Mouse (Mus musculus) neural tube, embryonic 11.5 days (tissue): ENCODE measurements around the gene Adig. TPM values are rescaled to one million over a fixed set of nuclear protein-coding genes. Genes with fewer than 3 reads are reported as not detected.

Experiments
- ATAC-seq: fragments of 200-750 bp; cut with Nextera tagmentation; 2 replicates; pipeline ENCODE4 v1.8.0; 2017; ENCODE audit warnings: moderate number of reproducible peaks, mild to moderate bottlenecking, moderate TSS enrichment, moderate library complexity; ENCODE audit not compliant: insufficient read depth, low FRiP score, low TSS enrichment
- DNase-seq: peaks from one replicate; pipeline ENCODE4 v3.0.0-alpha.2; 2015; ENCODE audit warnings: low spot score
- H3K27ac ChIP-seq: fragments of 300-500 bp; sonication (generic); 2 replicates; pipeline ENCODE4 v1.5.1; 2014; ENCODE audit warnings: low read depth, mild to moderate bottlenecking, low read length
- H3K27me3 ChIP-seq: fragments of 300-500 bp; sonication (generic); 2 replicates; pipeline ENCODE4 v1.6.1; 2014; ENCODE audit warnings: mild to moderate bottlenecking, low read length, mixed read lengths; ENCODE audit not compliant: control insufficient read depth, insufficient read depth
- H3K36me3 ChIP-seq: fragments of 300-500 bp; sonication (generic); 2 replicates; pipeline ENCODE4 v1.6.1; 2014; ENCODE audit warnings: mild to moderate bottlenecking, low read length, moderate library complexity, mixed read lengths; ENCODE audit not compliant: control insufficient read depth, insufficient read depth
- H3K4me1 ChIP-seq: fragments of 300-500 bp; sonication (generic); 2 replicates; pipeline ENCODE4 v1.6.1; 2014; ENCODE audit warnings: low read length, mixed read lengths; ENCODE audit not compliant: control insufficient read depth, insufficient read depth
- H3K4me2 ChIP-seq: fragments of 300-500 bp; sonication (generic); 2 replicates; pipeline ENCODE4 v1.6.1; 2014; ENCODE audit warnings: low read depth, mild to moderate bottlenecking, moderate library complexity
- H3K4me3 ChIP-seq: fragments of 300-500 bp; sonication (generic); 2 replicates; pipeline ENCODE4 v1.5.1; 2014; ENCODE audit warnings: low read depth, low read length
- H3K9ac ChIP-seq: fragments of 300-500 bp; sonication (generic); 2 replicates; pipeline ENCODE4 v1.6.1; 2014; ENCODE audit warnings: mild to moderate bottlenecking, low read length
- H3K9me3 ChIP-seq: fragments of 300-500 bp; sonication (generic); 2 replicates; pipeline ENCODE4 v1.6.1; 2016; ENCODE audit warnings: low read length; ENCODE audit not compliant: control insufficient read depth
- WGBS: fragments of 180-500 bp; shearing (Covaris S2); extraction: QIAGEN DNeasy Blood & Tissue Kit; methylation state at CpG from one replicate; pipeline ENCODE4 v1.1.7; 2014; 5-methylcytosine and 5-hydroxymethylcytosine counted together
- polyA plus RNA-seq: library from polyadenylated mRNA; unstranded; fragments of >200 nt; fragmentation: Nextera tagmentation; extraction: Ambion mirVana; gene quantifications from 2 replicates; pipeline ENCODE4 v1.2.1, GENCODE M21; 2014

Gene Adig
- polyA plus RNA-seq, 1 experiment from 2014 or later = not detected

GRCm38 (mm10) chr2:158506475-158506874 lies 4.1 kb downstream of the Adig start:
- no peak overlapping the region for H3K4me2 ChIP-seq
- no peaks in the 10 kb centered on the region for H3K9me3 ChIP-seq
- 88% methylated on average over 5 of the region's 5 CpGs for WGBS
- no peak overlapping the region for H3K9ac ChIP-seq
- DNase-seq (no peak), ATAC-seq (no peak)
- no peak overlapping the region for H3K4me3 ChIP-seq
- H3K4me1 ChIP-seq = no peaks in the 10 kb centered on the region
- H3K27me3 ChIP-seq = no peaks in the 10 kb centered on the region
- no peak overlapping the region for H3K27ac ChIP-seq
- H3K36me3 ChIP-seq = no peaks in the 10 kb centered on the region

GRCm38 (mm10) chr2:158507046-158507445 lies 4.6 kb downstream of the Adig start:
- no peaks in the 10 kb centered on the region for H3K4me1 ChIP-seq
- no peak overlapping the region for H3K4me3 ChIP-seq
- no peak overlapping the region for H3K27ac ChIP-seq
- no peaks in the 10 kb centered on the region for H3K36me3 ChIP-seq
- H3K9ac ChIP-seq = no peak overlapping the region
- no peaks in the 10 kb centered on the region for H3K27me3 ChIP-seq
- WGBS = 93% methylated on average over 10 of the region's 10 CpGs
- DNase-seq (no peak), ATAC-seq (no peak)
- no peak overlapping the region for H3K4me2 ChIP-seq
- no peaks in the 10 kb centered on the region for H3K9me3 ChIP-seq

GRCm38 (mm10) chr2:158510665-158511064 lies 8.3 kb downstream of the Adig start:
- no peaks in the 10 kb centered on the region for H3K27me3 ChIP-seq
- no peak for DNase-seq
- WGBS = 91% methylated on average over 6 of the region's 6 CpGs

GRCm38 (mm10) chr2:158512528-158512927 lies 10.1 kb downstream of the Adig start, which contains the start of gene Arhgap40:
TSS of gene Arhgap40 (plus strand) at chr2:158512796.
- H3K27me3 ChIP-seq = no peaks in the 10 kb centered on the region
- DNase-seq (no peak), ATAC-seq (no peak)
- no peak within 1 kb of the TSS for H3K4me2 ChIP-seq
- no peak within 1 kb of the TSS for H3K27ac ChIP-seq
- H3K36me3 ChIP-seq = no peaks in the 10 kb centered on the region
- WGBS = 91% methylated on average over 10 of the region's 10 CpGs
- H3K9me3 ChIP-seq = no peaks in the 10 kb centered on the region
- H3K4me3 ChIP-seq = no peak within 1 kb of the TSS
- no peaks in the 10 kb centered on the region for H3K4me1 ChIP-seq
- no peak within 1 kb of the TSS for H3K9ac ChIP-seq

More at GRCm38 (mm10) chr2:158510665-158511064, 8.3 kb downstream of the Adig start:
- Histone ChIP-seq H3K36me3 (no peaks in the 10 kb centered on the region), H3K9ac (no peak overlapping the region), H3K4me1 (no peaks in the 10 kb centered on the region), H3K4me2 (no peak overlapping the region), H3K4me3 (no peak overlapping the region), H3K27ac (no peak overlapping the region), H3K9me3 (no peaks in the 10 kb centered on the region)
- ATAC-seq = no peak

GRCm38 (mm10) chr2:158513821-158514336 lies 11.5 kb downstream of the Adig start:
- Histone ChIP-seq H3K4me3 (no peak overlapping the region), H3K27ac (no peak overlapping the region), H3K4me1 (no peaks in the 10 kb centered on the region), H3K27me3 (no peaks in the 10 kb centered on the region), H3K9me3 (no peaks in the 10 kb centered on the region), H3K36me3 (no peaks in the 10 kb centered on the region), H3K9ac (no peak overlapping the region), H3K4me2 (no peak overlapping the region)
- DNase-seq (no peak), ATAC-seq (no peak)
- WGBS = 89% methylated on average over 12 of the region's 12 CpGs

GRCm38 (mm10) chr2:158518583-158518982 lies 16.2 kb downstream of the Adig start:
- ATAC-seq = no peak
- H3K27me3 ChIP-seq = no peaks in the 10 kb centered on the region
- 76% methylated on average over 6 of the region's 6 CpGs for WGBS
- H3K9me3 ChIP-seq = no peaks in the 10 kb centered on the region
- H3K9ac ChIP-seq = no peak overlapping the region
- H3K27ac ChIP-seq = no peak overlapping the region
- no peaks in the 10 kb centered on the region for H3K4me1 ChIP-seq
- no peaks in the 10 kb centered on the region for H3K36me3 ChIP-seq
- no peak for DNase-seq
- no peak overlapping the region for H3K4me2 ChIP-seq
- H3K4me3 ChIP-seq = no peak overlapping the region

GRCm38 (mm10) chr2:158519071-158519470 lies 16.7 kb downstream of the Adig start:
- no peak for DNase-seq

GRCm38 (mm10) chr2:158519800-158520199 lies 17.4 kb downstream of the Adig start:
- no peak for ATAC-seq
- Histone ChIP-seq H3K4me2 (no peak overlapping the region), H3K4me1 (no peaks in the 10 kb centered on the region), H3K36me3 (no peaks in the 10 kb centered on the region), H3K9me3 (no peaks in the 10 kb centered on the region), H3K4me3 (no peak overlapping the region), H3K27ac (no peak overlapping the region), H3K27me3 (no peaks in the 10 kb centered on the region), H3K9ac (no peak overlapping the region)
- 82% methylated on average over 6 of the region's 6 CpGs for WGBS
- no peak for DNase-seq

More at GRCm38 (mm10) chr2:158519071-158519470, 16.7 kb downstream of the Adig start:
- Histone ChIP-seq H3K4me1 (no peaks in the 10 kb centered on the region), H3K9me3 (no peaks in the 10 kb centered on the region), H3K27me3 (no peaks in the 10 kb centered on the region), H3K27ac (no peak overlapping the region), H3K9ac (no peak overlapping the region), H3K4me2 (no peak overlapping the region), H3K36me3 (no peaks in the 10 kb centered on the region), H3K4me3 (no peak overlapping the region)
- 77% methylated on average over 11 of the region's 11 CpGs for WGBS
- no peak for ATAC-seq

GRCm38 (mm10) chr2:158523060-158523459 lies 20.6 kb downstream of the Adig start:
- Histone ChIP-seq H3K9me3 (no peaks in the 10 kb centered on the region), H3K36me3 (no peaks in the 10 kb centered on the region), H3K9ac (no peak overlapping the region), H3K27ac (no peak overlapping the region), H3K4me1 (no peaks in the 10 kb centered on the region), H3K4me3 (no peak overlapping the region), H3K4me2 (no peak overlapping the region), H3K27me3 (no peaks in the 10 kb centered on the region)
- ATAC-seq = no peak
- no peak for DNase-seq
- 84% methylated on average over 8 of the region's 8 CpGs for WGBS
